Mouse (Mus musculus): ENCODE measurements around the gene Arhgef16. TPM values are rescaled to one million over a fixed set of nuclear protein-coding genes. Genes with fewer than 3 reads are reported as not detected.

The Arhgef16 gene
- total RNA-seq (2022) = under 1 TPM; 0.09 to 0.51 (median 0.32) TPM

DNA sequence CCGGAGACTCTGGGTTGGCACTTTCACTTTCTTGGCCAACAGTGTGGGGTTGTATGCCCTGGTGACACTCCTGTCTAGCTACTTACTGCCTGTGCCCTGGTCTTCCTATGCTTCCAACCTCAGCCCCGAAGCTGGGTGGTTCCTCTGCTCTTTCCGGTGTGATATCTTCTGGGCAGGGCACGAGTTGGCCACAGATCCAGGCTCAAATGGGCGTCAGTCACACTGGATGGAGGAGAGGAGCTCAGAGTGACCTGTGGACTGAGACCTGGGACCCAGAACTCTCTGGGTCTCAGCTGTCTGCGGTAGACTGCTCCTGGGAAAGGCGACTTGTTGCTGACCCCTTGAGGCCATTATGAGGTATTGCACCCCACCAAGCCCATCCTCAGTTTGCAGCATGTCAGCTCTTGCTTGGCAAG, at the start of gene Arhgef16:
Gene Arhgef16 (minus strand): TSS at position 211 of the 416 bp plus-strand sequence.
- DNase-seq = no peak

DNA sequence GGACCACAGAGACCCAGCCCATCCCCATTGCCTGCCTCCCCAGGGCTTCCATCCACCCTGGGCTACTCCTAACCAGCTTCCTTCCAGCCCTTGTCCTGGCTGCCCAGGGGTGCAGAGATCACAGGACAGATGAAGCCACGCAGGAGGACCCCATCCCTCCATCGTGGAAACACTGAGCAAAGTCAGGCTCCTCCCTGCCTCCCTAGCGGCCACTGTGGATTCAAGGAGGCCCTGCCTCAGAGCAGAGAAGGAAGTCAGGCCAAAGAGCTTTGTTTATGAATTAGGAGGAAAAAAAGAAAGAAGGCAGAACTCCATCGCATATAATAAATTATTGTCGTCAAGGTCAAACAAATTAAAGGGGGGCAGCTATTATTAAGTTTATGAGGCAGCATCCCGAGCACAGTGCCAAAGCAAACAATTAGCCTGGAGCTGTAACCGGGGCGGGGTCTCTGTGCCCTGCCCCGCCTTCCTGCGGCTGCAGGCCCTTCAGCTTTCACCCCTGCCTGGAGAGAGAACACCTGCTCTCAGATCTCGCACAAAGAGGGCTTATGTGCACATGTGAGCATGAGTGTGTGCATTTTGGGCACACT, 46.8 kb upstream of the Arhgef16 start:
- no peak for DNase-seq

DNA sequence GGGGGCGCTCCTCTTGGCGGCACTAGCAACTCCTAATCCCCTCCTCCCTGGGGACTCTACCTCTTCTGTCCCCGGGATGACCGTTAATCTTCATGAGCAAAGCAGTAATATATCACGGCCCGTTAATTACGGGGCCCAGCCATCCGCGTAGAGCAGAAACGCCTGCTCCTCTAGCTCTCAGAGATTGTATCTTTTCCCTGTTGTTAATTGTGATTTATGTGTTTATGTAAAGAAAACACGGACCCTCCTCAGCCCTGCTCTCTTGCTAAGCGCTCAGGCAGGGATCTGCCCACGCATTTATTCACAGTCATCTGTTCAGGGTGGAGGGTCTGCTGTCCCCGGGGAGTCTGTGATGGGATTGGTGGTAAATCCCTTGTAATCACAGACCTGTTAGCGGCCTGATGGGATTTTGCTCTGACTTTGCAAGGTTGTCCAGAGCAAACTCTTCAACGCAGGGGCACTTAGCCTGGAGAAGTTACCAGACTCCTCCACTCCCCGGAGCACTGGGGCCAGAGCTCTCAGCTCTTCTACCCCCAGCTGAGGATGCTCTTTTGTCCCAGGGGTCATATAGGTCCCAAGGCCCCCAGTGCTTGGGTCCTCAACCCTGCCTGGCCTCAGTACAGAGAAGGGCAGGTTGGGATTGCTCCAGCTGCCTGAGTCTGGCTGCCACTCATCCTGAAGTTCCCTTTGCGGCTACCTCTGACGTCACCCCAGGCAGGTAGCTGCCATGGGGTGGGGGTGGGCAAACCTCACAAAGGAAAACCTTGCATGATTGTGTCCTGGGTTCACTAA, 45.5 kb upstream of the Arhgef16 start:
- no peak for DNase-seq

GRCm38 (mm10) chr4:154336650-154337049, 35.2 kb upstream of the Arhgef16 start:
- no peak for DNase-seq

DNA sequence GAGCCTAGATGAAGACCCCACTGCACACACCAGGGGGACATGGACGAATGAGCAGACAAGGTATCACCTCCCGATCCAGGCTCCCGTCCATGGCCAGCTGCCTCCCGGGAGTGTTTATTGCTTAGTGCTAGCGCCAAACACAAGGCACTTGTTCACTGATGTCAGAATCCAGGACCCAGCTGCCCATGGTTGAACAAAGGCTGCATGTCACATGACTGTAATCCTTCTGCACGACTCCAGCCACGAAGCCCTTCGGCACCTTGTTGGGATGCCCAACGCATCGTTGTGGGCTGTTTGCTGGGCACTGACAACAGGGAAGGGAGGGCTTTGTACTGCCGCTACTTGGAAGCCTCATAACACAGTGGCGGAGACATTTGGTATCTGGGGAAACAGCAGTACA, 34.3 kb upstream of the Arhgef16 start, which contains the start of gene B230104I21Rik:
Gene B230104I21Rik (plus strand): TSS at position 367 of the 400 bp plus-strand sequence.
- no peak for DNase-seq

GRCm38 (mm10) chr4:154334699-154335402, 33.4 kb upstream of the Arhgef16 start:
- peak; percentile 29 for DNase-seq

DNA sequence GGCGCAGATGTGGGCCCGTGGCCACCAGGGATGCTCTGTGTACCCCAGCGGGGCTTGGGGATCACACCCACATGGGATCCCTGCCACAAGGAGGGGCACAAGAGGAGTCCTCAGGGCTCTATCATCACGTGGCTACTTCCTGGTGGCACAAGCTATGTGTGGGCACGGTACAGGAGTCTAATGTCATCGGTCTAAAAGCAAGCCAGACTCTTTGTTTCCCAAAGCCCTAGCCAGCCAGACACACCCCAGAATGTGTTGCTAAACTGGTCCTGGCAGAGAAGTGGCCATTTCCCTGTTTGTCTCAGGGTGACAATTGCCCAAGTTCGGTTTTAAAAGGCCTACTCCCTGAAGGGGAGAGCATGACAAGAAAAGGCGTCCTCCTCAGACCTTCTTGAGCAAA, 31.8 kb upstream of the Arhgef16 start:
- DNase-seq = no peak

- no peak for DNase-seq
Observed at GRCm38 (mm10) chr4:154331271-154331670, 29.8 kb upstream of the Arhgef16 start.

- no peak for DNase-seq
Observed at GRCm38 (mm10) chr4:154330001-154330400, 28.5 kb upstream of the Arhgef16 start.

DNA sequence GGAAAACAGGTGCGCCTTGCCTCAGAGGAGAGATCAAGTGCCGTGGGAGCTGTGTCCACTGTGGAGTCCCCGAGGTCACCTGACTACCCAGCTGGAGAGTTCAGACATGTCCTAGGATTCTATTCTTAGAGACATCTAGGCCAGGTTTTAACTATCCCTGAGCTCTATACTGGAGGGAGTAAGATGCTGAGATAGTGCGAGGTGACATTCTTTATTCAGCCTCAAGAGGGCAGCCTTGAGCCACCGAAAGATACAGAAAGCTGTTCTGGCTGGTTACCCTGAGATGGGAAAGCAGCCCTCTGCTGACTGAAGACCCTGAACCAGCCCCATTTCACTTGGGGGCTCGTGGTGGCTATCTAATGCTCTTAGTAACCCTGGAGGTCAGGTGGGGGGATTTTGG, 27.4 kb upstream of the Arhgef16 start:
- DNase-seq = peak; percentile 21

GRCm38 (mm10) chr4:154328431-154328830, 27.0 kb upstream of the Arhgef16 start:
- no peak for DNase-seq

- DNase-seq = no peak
Observed at GRCm38 (mm10) chr4:154325410-154325809, 23.9 kb upstream of the Arhgef16 start.

GRCm38 (mm10) chr4:154313622-154313967, 12.1 kb upstream of the Arhgef16 start:
- DNase-seq = no peak

GRCm38 (mm10) chr4:154312935-154313621, 11.6 kb upstream of the Arhgef16 start:
- DNase-seq = no peak

DNA sequence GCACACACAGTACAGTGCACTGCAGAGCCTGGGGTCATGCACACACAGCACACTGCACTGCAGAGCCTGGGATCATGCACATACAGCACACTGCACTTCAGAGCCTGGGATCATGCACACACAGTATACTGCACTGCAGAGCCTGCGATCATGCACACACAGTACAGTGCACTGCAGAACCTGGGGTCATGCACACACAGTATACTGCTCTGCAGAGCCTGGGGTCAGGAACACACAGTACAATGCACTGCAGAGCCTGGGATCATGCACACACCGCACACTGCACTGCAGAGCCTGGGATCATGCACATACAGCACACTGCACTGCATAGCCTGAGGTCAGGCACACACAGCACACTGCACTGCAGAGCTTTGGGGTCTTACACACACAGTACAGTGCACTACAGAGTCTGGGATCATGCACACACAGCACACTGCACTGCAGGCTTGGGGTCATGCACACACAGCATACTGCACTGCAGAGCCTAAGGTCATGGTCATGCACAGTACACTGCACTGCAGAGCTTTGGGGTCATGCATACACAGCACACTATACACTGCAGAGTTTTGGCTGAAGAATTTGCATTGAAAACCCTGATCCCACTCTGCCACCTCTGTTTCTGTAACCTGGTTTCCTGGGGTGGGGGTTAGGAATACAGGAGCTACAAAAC, 10.8 kb upstream of the Arhgef16 start:
- DNase-seq = no peak

DNA sequence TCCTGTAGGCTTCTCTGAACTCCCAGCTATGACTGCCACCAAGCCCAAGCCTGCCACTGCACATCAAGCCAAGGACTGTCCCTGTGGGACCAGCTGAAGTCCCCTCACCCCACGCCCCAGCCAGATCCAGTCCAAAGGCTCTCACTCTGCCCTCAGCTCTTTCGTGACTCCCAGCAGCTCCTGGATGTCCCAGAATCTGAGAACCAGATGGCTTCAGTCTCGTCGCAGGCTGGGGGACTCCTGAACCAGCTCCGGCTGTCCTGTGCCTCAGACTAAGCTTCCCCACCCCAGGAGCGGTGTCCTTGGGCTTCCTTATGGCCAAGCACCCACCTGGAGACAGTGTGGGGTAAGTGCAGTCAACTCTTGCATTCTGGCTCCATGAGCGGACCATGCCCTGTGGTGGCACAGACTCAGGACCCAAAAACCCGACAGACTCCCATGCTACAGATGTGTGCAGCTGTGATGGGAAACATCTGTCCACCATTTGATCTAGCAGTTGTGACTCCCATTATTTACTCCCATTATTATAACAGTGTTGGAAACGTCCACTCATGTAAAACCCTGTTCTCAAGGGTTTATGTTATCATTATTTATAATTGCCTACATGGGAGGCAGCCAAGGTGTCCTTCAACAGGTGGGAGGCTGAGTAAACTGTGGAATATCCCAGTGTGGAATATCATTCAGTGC, 9.2 kb upstream of the Arhgef16 start:
- DNase-seq = no peak

- DNase-seq = no peak
Observed at GRCm38 (mm10) chr4:154309131-154309530, 7.7 kb upstream of the Arhgef16 start.

- no peak for DNase-seq
Observed at GRCm38 (mm10) chr4:154299541-154300271, 1.8 kb downstream of the Arhgef16 start.

DNA sequence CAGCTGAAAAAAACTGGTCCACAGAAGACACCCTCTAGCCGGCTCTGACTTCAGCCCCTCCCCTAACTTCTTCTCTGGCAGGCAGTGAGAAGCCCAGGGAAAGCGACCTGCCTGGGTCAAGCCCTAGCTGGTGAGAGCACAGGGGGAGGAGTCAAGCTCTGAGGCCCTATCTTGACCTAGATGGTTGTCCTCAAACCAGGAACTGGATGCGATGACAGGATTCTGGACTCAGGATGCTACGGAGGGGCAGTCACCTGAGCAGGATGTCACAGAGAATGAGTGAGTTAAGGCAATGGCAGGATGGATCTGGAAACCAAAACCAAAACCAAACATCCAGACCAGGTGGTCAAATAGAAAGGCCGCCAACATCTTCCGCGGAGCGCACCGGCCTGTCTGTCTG, 3.7 kb downstream of the Arhgef16 start:
- no peak for DNase-seq

DNA sequence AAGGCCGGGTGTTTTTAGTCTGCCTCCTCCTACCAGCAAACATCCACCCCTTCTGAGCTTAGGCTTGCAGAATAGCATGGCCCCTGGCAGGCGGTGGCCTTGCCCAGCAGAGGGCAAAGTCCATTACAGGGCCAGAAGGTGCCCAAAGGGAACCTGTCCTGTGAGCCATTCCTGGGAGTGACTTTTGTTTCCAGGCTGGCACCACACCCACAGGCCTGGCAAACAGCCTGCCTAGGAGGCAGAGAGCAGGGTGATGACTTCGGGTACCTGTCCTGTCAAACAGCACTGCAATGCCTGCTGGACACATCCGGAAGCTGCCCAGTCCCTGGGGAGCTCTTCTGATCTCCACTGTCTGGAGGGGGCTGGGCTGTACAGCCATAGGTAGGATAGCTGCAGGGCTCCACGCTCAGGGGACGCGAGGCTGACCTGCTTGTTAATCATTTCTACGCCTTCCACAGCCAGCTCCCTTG, 7.2 kb downstream of the Arhgef16 start:
- DNase-seq = no peak

DNA sequence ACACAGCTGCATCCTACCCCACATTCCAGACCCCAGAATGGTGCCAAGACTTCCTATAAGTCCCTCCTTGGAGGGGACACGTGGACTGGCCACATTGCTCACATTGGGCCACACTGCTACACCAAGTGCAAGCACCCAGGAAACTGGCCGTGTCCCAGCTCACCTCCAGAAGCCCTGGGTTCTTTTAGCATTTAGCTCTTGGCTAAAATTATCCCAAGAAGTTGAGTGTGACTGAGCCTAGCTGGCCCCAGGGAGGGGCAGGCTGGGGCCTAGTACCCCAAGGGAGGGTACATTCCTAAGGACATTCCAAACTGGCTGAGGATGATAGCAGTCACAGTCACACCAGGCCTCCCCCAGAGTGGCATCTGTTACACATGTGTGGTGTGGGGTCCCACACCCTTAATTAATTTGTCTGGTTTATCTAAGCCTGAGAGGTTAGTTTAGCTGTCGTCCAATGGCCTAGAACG, 7.7 kb downstream of the Arhgef16 start:
- no peak for DNase-seq
